Mouse (Mus musculus): ENCODE measurements at regions not wholly inside any gene's neighbourhood (a gene's known extent, or its start where the extent isn't known, plus 50 kb on each side); places are given as distances from the start of the nearest gene placed in this dataset.

- TF ChIP-seq CTCF (IDR thresholded peaks at IDR 0.05; ENCODE audit: extremely low read depth, insufficient read depth, low read length) (no peak), POLR2A (IDR thresholded peaks at IDR 0.05; ENCODE audit: extremely low read depth, insufficient read depth, low read length) (no peak)
Measured at GRCm38 (mm10) chr13:5614186-5614737, 247.0 kb upstream of the Klf6 start.
